Mouse (Mus musculus) kidney, embryonic 14.5 days (tissue): ENCODE results near the gene Mindy3. TPM values are rescaled to one million over a fixed set of nuclear protein-coding genes. Genes with fewer than 3 reads are reported as not detected.

Experiments
- ATAC-seq: fragments of 200-750 bp; cut with Nextera tagmentation; 2 replicates; pipeline ENCODE4 v1.8.0; 2017; ENCODE audit warnings: moderate number of reproducible peaks, mild to moderate bottlenecking, moderate TSS enrichment, moderate library complexity; ENCODE audit not compliant: low FRiP score, low TSS enrichment
- H3K27ac ChIP-seq: fragments of 300-500 bp; sonication (generic); 2 replicates; pipeline ENCODE4 v1.5.1; 2014; ENCODE audit warnings: low read depth, mild to moderate bottlenecking, low read length, moderate library complexity, mixed read lengths
- H3K27me3 ChIP-seq: fragments of 300-500 bp; sonication (generic); 2 replicates; pipeline ENCODE4 v1.6.1; 2014; ENCODE audit warnings: mild to moderate bottlenecking, low read length; ENCODE audit not compliant: control insufficient read depth, insufficient read depth
- H3K36me3 ChIP-seq: fragments of 300-500 bp; sonication (generic); 2 replicates; pipeline ENCODE4 v1.6.1; 2014; ENCODE audit warnings: low read length, mixed read lengths; ENCODE audit not compliant: control insufficient read depth, insufficient read depth
- H3K4me1 ChIP-seq: fragments of 300-500 bp; sonication (generic); 2 replicates; pipeline ENCODE4 v1.6.1; 2014; ENCODE audit warnings: low read length, mixed read lengths; ENCODE audit not compliant: control insufficient read depth, insufficient read depth
- H3K4me2 ChIP-seq: fragments of 300-500 bp; sonication (generic); replicated peaks from 2 replicates; pipeline ENCODE4 v1.6.1; 2014; ENCODE audit warnings: low read depth, mild to moderate bottlenecking, low read length
- H3K4me3 ChIP-seq: fragments of 300-500 bp; sonication (generic); 2 replicates; pipeline ENCODE4 v1.5.1; 2014; ENCODE audit warnings: mild to moderate bottlenecking, low read length
- H3K9ac ChIP-seq: fragments of 300-500 bp; sonication (generic); 2 replicates; pipeline ENCODE4 v1.6.1; 2014; ENCODE audit warnings: low read depth, mild to moderate bottlenecking, low read length, moderate library complexity
- H3K9me3 ChIP-seq: fragments of 300-500 bp; sonication (generic); 2 replicates; pipeline ENCODE4 v1.6.1; 2016; ENCODE audit warnings: low read length; ENCODE audit not compliant: control insufficient read depth
- WGBS: fragments of 180-500 bp; shearing (Covaris S2); extraction: QIAGEN DNeasy Blood & Tissue Kit; methylation state at CpG from one replicate; pipeline ENCODE4 v1.1.7; 2014; 5-methylcytosine and 5-hydroxymethylcytosine counted together
- polyA plus RNA-seq: library from polyadenylated mRNA; unstranded; fragments of >200 nt; fragmentation: Nextera tagmentation; extraction: Ambion mirVana; gene quantifications from 2 replicates; pipeline ENCODE4 v1.2.1, GENCODE M21; 2014

Mindy3 gene
- polyA plus RNA-seq, 1 experiment from 2014 or later = 41.9 TPM

DNA sequence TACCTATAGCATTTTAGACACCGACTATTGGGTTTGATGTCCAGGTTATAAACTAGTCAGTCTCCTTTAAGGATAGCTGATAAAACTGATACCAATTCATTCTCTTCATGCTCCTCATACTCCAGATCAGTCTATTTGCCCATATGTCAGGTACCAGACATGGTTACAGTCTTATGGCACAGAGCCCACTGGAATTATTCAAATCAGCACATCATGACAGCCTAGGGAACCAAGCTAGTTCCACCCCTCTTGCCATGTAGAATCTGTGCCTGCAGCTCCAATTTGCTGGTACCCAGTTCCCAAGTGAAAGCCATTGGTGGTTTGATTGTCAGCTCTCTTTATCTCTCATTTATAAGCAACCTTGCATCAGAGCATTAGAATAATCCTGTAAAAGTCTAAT lies 34.9 kb downstream of the Mindy3 start:
- Histone ChIP-seq H3K27ac (no peak overlapping the region), H3K27me3 (no peaks in the 10 kb centered on the region), H3K9ac (no peak overlapping the region), H3K9me3 (no peaks in the 10 kb centered on the region), H3K36me3 (peaks cover 7% of the 10 kb centered on the region; the same call in 1 of the 2 replicates), H3K4me2 (no peak overlapping the region), H3K4me1 (no peaks in the 10 kb centered on the region), H3K4me3 (no peak overlapping the region)
- no peak for ATAC-seq
- WGBS = 91% methylated on average over 1 of the region's 1 CpGs

DNA sequence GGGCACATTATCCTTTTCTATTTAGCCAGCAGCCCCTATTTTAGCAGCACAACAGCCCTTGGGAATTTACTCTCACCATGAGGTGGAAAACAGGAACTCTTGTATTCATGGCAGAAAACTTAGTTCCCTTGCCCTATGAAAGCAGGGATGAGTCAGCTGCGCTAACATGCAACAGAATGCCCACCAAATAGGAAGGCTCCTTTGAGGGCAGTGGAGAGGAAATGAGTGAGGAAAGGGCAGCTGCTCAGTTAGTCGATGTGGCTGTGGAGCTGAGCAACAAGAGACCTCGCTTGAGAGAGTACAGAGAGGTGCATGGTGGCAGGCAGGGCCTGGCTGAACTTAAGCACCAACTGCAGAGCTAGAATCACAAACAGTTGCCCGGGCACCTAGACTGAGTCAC lies 36.6 kb downstream of the Mindy3 start:
- Histone ChIP-seq H3K4me1 (no peaks in the 10 kb centered on the region), H3K4me2 (no peak overlapping the region), H3K27ac (0 out of 2 replicates have a peak overlapping the region, but pooled peaks have one; percentile 24), H3K27me3 (no peaks in the 10 kb centered on the region), H3K9me3 (no peaks in the 10 kb centered on the region), H3K36me3 (peaks cover 7% of the 10 kb centered on the region; the same call in 1 of the 2 replicates), H3K4me3 (no peak overlapping the region), H3K9ac (no peak overlapping the region)
- no peak for ATAC-seq
- 77% methylated on average over 4 of the region's 4 CpGs for WGBS

DNA sequence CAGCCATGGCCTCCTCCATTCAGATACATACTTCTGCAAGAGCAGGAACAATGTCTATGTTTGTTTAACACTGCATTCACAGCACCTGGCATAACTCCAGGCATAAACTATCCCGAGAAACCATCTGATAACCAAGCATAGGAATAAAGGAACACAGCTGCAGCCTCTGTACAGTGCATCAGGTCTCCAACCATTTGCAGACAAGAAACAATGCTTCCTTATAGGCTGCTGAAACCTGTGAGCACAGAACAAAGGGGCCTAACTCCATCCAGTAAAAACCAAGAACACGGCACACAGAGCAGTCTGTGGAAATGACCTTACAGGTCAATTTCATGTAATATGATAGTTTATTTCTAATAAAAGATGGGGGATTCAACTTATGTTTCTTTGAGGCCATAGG lies 39.0 kb downstream of the Mindy3 start:
- Histone ChIP-seq H3K27ac (no peak overlapping the region), H3K9me3 (no peaks in the 10 kb centered on the region), H3K4me3 (no peak overlapping the region), H3K36me3 (peaks cover 7% of the 10 kb centered on the region; the same call in 1 of the 2 replicates), H3K4me2 (no peak overlapping the region), H3K9ac (no peak overlapping the region), H3K27me3 (no peaks in the 10 kb centered on the region), H3K4me1 (no peaks in the 10 kb centered on the region)
- no peak for ATAC-seq
- 37% methylated on average over 2 of the region's 2 CpGs for WGBS

DNA sequence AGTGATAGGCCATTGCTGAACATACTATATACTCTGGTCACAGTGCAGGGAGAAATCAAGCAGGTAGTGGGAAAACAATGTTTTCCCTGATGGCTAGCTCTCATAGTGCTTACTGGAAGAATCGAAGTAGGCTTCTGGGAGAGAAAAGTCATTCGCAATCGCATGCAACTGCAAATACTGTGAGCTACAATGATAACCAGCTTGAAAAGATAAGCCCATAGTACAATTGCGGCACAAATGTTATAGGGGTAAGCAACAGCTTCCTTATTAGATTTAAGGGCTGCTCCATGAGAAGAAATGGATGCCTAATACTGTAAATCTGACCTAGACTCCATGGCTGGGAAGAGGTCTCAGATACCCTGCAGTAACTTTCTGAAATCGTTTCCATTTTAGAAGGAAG lies 40.7 kb downstream of the Mindy3 start:
- H3K4me3 ChIP-seq = no peak overlapping the region
- peaks cover 3% of the 10 kb centered on the region; the same call in 1 of the 2 replicates for H3K36me3 ChIP-seq
- ATAC-seq = no peak
- H3K4me1 ChIP-seq = no peaks in the 10 kb centered on the region
- H3K9ac ChIP-seq = no peak overlapping the region
- H3K9me3 ChIP-seq = no peaks in the 10 kb centered on the region
- no peak overlapping the region for H3K4me2 ChIP-seq
- no peak overlapping the region for H3K27ac ChIP-seq
- WGBS = 93% methylated on average over 5 of the region's 5 CpGs
- H3K27me3 ChIP-seq = no peaks in the 10 kb centered on the region

DNA sequence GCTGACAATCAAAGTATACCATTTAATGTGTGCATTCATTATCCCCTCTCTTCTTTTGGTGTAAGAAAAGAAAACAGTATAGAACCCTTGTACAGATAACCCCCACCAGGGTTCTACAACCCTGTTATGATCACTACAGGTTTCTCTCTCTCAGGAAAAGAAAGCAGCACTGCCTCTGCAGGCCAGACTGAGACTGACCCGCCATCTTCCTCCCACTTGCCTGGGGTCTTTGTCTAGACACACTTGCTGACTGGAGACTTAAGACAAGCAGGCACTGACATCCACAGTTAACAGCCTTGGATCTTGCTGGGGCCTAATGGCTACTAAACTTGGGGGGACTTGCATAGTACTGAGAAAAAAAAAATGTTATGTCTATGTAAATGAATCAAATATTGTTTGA lies 42.2 kb downstream of the Mindy3 start:
- H3K27ac ChIP-seq = no peak overlapping the region
- H3K9ac ChIP-seq = no peak overlapping the region

DNA sequence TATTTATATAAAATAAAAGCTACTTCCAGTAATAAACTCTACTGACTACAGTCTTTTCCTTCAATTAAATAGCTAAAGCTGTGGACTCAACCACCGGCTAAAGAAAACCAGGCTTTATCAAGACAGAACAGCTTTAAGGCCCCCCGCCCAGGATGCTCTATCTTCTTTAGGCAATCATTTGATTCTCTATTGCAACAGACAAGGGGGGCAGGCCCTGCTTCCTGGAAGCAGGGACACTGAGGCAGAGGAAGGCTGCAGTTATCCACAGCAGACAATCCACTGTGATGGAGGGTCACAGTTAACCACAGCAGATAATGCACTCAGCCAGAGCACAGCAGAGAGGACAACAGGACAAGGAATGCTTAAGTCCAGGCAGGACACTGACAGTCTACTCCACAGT lies 46.4 kb downstream of the Mindy3 start:
- no peak for ATAC-seq
- no peaks in the 10 kb centered on the region for H3K4me1 ChIP-seq
- no peak overlapping the region for H3K4me3 ChIP-seq
- no peaks in the 10 kb centered on the region for H3K9me3 ChIP-seq
- 93% methylated on average over 2 of the region's 2 CpGs for WGBS
- H3K9ac ChIP-seq = no peak overlapping the region
- peaks cover 5% of the 10 kb centered on the region; the same call in 1 of the 2 replicates for H3K36me3 ChIP-seq
- H3K27ac ChIP-seq = no peak overlapping the region
- no peak overlapping the region for H3K4me2 ChIP-seq
- H3K27me3 ChIP-seq = no peaks in the 10 kb centered on the region

More for the DNA sequence above, 42.2 kb downstream of the Mindy3 start:
- WGBS = 71% methylated on average over 1 of the region's 1 CpGs
- no peak for ATAC-seq
- H3K4me3 ChIP-seq = no peak overlapping the region
- H3K4me1 ChIP-seq = no peaks in the 10 kb centered on the region
- H3K36me3 ChIP-seq = peaks cover 3% of the 10 kb centered on the region; the same call in 1 of the 2 replicates
- no peaks in the 10 kb centered on the region for H3K9me3 ChIP-seq
- no peaks in the 10 kb centered on the region for H3K27me3 ChIP-seq
- H3K4me2 ChIP-seq = no peak overlapping the region

DNA sequence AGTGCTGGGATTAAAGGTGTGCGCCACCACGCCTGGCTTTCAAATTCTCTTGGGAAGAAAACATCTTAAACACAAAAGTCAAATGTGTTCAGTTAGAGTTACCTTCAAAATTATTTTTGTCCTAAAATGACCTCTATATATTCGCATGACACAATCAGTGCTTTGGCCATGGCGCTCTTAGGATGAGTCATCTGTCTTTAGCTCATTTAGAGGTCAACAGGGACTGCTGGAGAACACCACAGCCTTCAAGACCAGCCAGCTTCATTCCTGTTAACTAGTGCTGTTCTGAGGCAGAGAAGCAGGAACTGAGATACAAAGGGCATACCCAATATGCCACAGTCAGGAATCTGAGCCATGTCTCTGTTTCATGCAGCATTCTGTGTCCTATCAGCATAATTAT lies 47.9 kb downstream of the Mindy3 start:
- H3K4me3 ChIP-seq = no peak overlapping the region
- no peak overlapping the region for H3K4me2 ChIP-seq
- H3K9me3 ChIP-seq = no peaks in the 10 kb centered on the region
- H3K27ac ChIP-seq = no peak overlapping the region
- over 99% methylated on average over 4 of the region's 4 CpGs for WGBS
- H3K36me3 ChIP-seq = peaks cover 5% of the 10 kb centered on the region; the same call in 1 of the 2 replicates
- no peak for ATAC-seq
- H3K27me3 ChIP-seq = no peaks in the 10 kb centered on the region
- no peak overlapping the region for H3K9ac ChIP-seq
- H3K4me1 ChIP-seq = no peaks in the 10 kb centered on the region

DNA sequence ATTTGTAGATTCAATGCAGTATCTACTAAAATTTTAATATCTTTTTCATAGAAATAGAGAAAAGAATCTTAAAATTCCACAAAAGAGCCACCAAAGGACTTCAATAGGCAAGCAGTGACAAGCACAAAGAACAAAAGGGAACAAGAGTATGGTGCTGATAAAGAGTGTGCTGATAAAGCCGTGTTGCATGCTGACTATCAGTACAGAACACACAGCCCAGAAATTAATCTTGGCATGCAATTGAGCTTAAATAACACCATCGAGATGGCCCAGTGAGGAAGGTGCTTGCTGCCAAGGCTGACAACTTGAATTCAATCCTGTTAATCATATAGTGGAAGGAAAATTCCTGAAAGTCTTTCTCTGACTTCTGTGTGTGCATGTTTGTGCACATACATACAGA lies 50.8 kb downstream of the Mindy3 start:
- no peaks in the 10 kb centered on the region for H3K9me3 ChIP-seq
- H3K27ac ChIP-seq = no peak overlapping the region
- H3K9ac ChIP-seq = no peak overlapping the region
- peaks cover 8% of the 10 kb centered on the region; the same call in 1 of the 2 replicates for H3K36me3 ChIP-seq
- H3K27me3 ChIP-seq = no peaks in the 10 kb centered on the region
- H3K4me1 ChIP-seq = no peaks in the 10 kb centered on the region
- ATAC-seq = no peak
- WGBS = 92% methylated on average over 2 of the region's 2 CpGs
- no peak overlapping the region for H3K4me2 ChIP-seq
- H3K4me3 ChIP-seq = no peak overlapping the region

DNA sequence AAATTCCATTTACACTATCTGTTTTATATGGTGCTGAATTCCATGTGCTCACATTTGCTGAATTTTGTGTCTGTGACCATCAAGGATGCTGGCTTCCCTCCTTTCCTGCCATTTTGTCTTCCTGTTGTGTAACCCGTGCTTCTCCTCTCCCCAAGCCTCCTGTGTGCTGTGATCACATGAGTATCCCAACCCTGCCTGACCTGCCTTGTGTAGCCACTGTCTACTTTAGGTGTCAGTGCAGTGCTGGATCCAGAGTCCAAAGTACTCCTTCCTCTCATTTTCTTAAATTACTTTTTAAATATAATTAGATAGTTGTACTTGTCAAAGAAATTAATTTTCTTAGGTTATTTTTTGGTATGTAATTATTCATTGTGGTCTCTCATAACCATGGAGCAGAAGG lies 51.3 kb downstream of the Mindy3 start:
- H3K27me3 ChIP-seq = no peaks in the 10 kb centered on the region
- no peak overlapping the region for H3K27ac ChIP-seq
- no peak overlapping the region for H3K4me2 ChIP-seq
- no peaks in the 10 kb centered on the region for H3K9me3 ChIP-seq
- peaks cover 8% of the 10 kb centered on the region; the same call in 1 of the 2 replicates for H3K36me3 ChIP-seq
- whole genome bisulfite sequencing = 89% methylated on average over 1 of the region's 1 CpGs
- H3K4me1 ChIP-seq = no peaks in the 10 kb centered on the region
- H3K9ac ChIP-seq = no peak overlapping the region
- no peak for ATAC-seq
- H3K4me3 ChIP-seq = no peak overlapping the region
